In the genomic region with DNA sequence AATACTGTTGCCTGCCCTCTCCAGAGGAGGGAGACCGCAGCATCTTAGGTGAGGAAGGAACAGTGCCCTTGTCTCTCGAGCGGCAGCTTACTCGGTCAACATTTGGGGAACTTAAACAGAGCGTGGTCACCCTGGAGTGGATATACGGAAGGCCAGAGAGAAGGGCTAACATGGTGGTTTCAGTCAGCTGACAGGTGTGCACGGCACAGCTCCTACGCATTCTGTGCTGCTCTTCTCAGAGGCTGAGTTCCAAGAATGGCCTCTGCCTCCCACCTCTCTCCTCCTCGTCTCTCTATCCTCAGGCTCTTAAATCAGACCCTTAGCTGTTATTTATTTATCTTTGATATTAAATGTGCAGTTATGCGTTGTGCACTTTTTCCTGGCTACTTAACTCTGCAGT, we compare ENCODE assay signal across 26 mouse cellular contexts. TPM values are rescaled to one million over a fixed set of nuclear protein-coding genes. Genes with fewer than 3 reads are reported as not detected.
A peak's percentile ranks its signal among the peaks of the same experiment; 100 is the strongest.
DNase-seq lines count a peak whose midpoint lies in the region; ATAC-seq and TF ChIP-seq lines count a peak whose summit lies in the region.
"Had no signal": no experiment of that assay in that cellular context is flagged by ENCODE, and none has a peak within 500 bp of the region (broad histone marks: within the 10 kb centered on the region; RNA-seq: fewer than 3 reads in every experiment).

No protein-coding gene starts in this region.

- TF ChIP-seq CTCF in CH12.LX (conservative IDR thresholded peaks at IDR 0.05 in 1 of 2, IDR thresholded peaks at IDR 0.05 in 1 of 2; ENCODE audit: low read depth in 2 of 2, low read length in 2 of 2) = no peak

- no peak for TF ChIP-seq RAD21 in CH12.LX (IDR thresholded peaks at IDR 0.05; ENCODE audit: low read depth, low read length)

- no peaks in the 10 kb centered on the region for H3K27me3 ChIP-seq in kidney, embryonic 15.5 days
- H3K27me3 ChIP-seq in CH12.LX (replicated peaks) = no peaks in the 10 kb centered on the region
- H3K27me3 ChIP-seq: embryonic facial prominence, embryonic 12.5 days; embryonic facial prominence, embryonic 15.5 days; forebrain, embryonic 12.5 days; forebrain, embryonic 15.5 days; heart, embryonic 12.5 days; heart, embryonic 15.5 days; hindbrain, embryonic 15.5 days; Patski had no signal

- 62% methylated on average over 10 of the region's 10 CpGs for WGBS in kidney, embryonic 15.5 days

- no peak for TF ChIP-seq EP300 in CH12.LX (IDR thresholded peaks at IDR 0.05; ENCODE audit: low read length)

- no peak overlapping the region for H3K4me2 ChIP-seq in kidney, embryonic 15.5 days
- H3K4me2 ChIP-seq in CH12.LX (ENCODE audit: insufficient read depth, low read depth, poor library complexity, severe bottlenecking) = no peak overlapping the region
- H3K4me2 ChIP-seq: embryonic facial prominence, embryonic 12.5 days; embryonic facial prominence, embryonic 15.5 days; forebrain, embryonic 12.5 days; forebrain, embryonic 15.5 days; heart, embryonic 12.5 days; heart, embryonic 15.5 days; hindbrain, embryonic 15.5 days had no signal

- H3K4me1 ChIP-seq in kidney, embryonic 15.5 days = peaks cover 4% of the 10 kb centered on the region
- peaks cover 4 to 31% of the 10 kb centered on the region in 2 experiments for H3K4me1 ChIP-seq in CH12.LX (ENCODE audit: control insufficient read depth in 1 of 2, insufficient read depth in 2 of 2)
- H3K4me1 ChIP-seq: embryonic facial prominence, embryonic 12.5 days; embryonic facial prominence, embryonic 15.5 days; forebrain, embryonic 12.5 days; forebrain, embryonic 15.5 days; heart, embryonic 12.5 days; heart, embryonic 15.5 days; hindbrain, embryonic 15.5 days had no signal

- no peaks in the 10 kb centered on the region for H3K9me3 ChIP-seq in kidney, embryonic 15.5 days (replicated peaks)
- no peaks in the 10 kb centered on the region for H3K9me3 ChIP-seq in CH12.LX (replicated peaks; ENCODE audit: low read length)
- H3K9me3 ChIP-seq: embryonic facial prominence, embryonic 12.5 days; embryonic facial prominence, embryonic 15.5 days; forebrain, embryonic 12.5 days; forebrain, embryonic 15.5 days; G1E; heart, embryonic 12.5 days; heart, embryonic 15.5 days; hindbrain, embryonic 15.5 days had no signal

- H3K36me3 ChIP-seq in kidney, embryonic 15.5 days = peaks cover 52% of the 10 kb centered on the region
- H3K36me3 ChIP-seq in CH12.LX (replicated peaks in 1 of 2; ENCODE audit: control insufficient read depth in 1 of 2, insufficient read depth in 1 of 2, low read length in 1 of 2) = peaks cover 13 to 63% of the 10 kb centered on the region in 2 experiments

- in situ Hi-C loops in CH12.LX (cut with MboI; ENCODE audit: low pct_ligation_motif_present, low pct_unique_long_range_greater_than_20kb, low sequenced_read_pairs) = no loop called here

- H3K27ac ChIP-seq in kidney, embryonic 15.5 days = peak overlapping the region; percentile 66
- no peak overlapping the region for H3K27ac ChIP-seq in CH12.LX (ENCODE audit: insufficient read depth, low read depth)
- H3K27ac ChIP-seq: embryonic facial prominence, embryonic 12.5 days; embryonic facial prominence, embryonic 15.5 days; forebrain, embryonic 12.5 days; forebrain, embryonic 15.5 days; gastrocnemius, adult 2 months; heart, embryonic 15.5 days; hindbrain, embryonic 15.5 days had no signal

- dilution Hi-C loops in CH12.LX (cut with MboI; ENCODE audit: extremely low pct_ligation_motif_present, extremely low pct_unique_long_range_greater_than_20kb, low sequenced_read_pairs) = no loop called here

- H3K79me2 ChIP-seq in CH12.LX (replicated peaks; ENCODE audit: control insufficient read depth, extremely low read depth, insufficient read depth, poor library complexity, severe bottlenecking) = no peaks in the 10 kb centered on the region

- no peak overlapping the region for H3K4me3 ChIP-seq in kidney, embryonic 15.5 days (replicated peaks)
- no peak overlapping the region for H3K4me3 ChIP-seq in CH12.LX (replicated peaks in 1 of 3; ENCODE audit: low read depth in 2 of 3, low read length in 2 of 3, poor library complexity in 1 of 3)
- H3K4me3 ChIP-seq: embryonic facial prominence, embryonic 12.5 days; embryonic facial prominence, embryonic 15.5 days; forebrain, embryonic 12.5 days; forebrain, embryonic 15.5 days; gastrocnemius, adult 2 months; heart, embryonic 12.5 days; heart, embryonic 15.5 days; hindbrain, embryonic 15.5 days had no signal

- ATAC-seq in frontal cortex, adult (ENCODE audit: low TSS enrichment) = peak; percentile 59; the same call in 1 of the 2 replicates
- no peak for ATAC-seq in kidney, embryonic 15.5 days (replicated peaks; ENCODE audit: low FRiP score)
- ATAC-seq: forebrain, embryonic 15.5 days; Patski had no signal

- TF ChIP-seq POLR2A in CH12.LX (IDR thresholded peaks at IDR 0.05; ENCODE audit: low read depth, low read length) = no peak

- DNase-seq in frontal cortex, postnatal 36 days (ENCODE audit: low spot score in 2 of 2) = no peak
- DNase-seq in kidney, adult 9 months = no peak
- peak; percentile 16 for DNase-seq in CH12.LX (ENCODE audit: extremely low read depth)
- DNase-seq in heart, adult 18-20 months = no peak
- DNase-seq: adrenal gland, postnatal 10 days; adrenal gland, postnatal 36 days; cerebellum, adult 11 months; cerebellum, adult 2 months; cerebellum, adult 9-11 months; cerebellum, postnatal 25 days; gastrocnemius, adult 2 months; gastrocnemius, postnatal 14 days; heart, postnatal 10 days; heart, postnatal 36 days had no signal

- H3K9ac ChIP-seq in kidney, embryonic 15.5 days = no peak overlapping the region
- no peak overlapping the region for H3K9ac ChIP-seq in CH12.LX (ENCODE audit: insufficient read depth, low read depth)
- H3K9ac ChIP-seq: embryonic facial prominence, embryonic 12.5 days; embryonic facial prominence, embryonic 15.5 days; forebrain, embryonic 12.5 days; forebrain, embryonic 15.5 days; heart, embryonic 12.5 days; heart, embryonic 15.5 days; hindbrain, embryonic 15.5 days had no signal

TF ChIP-seq in CH12.LX, 34 proteins besides CTCF, POLR2A, EP300 and RAD21:
- TF ChIP-seq BHLHE40 (IDR thresholded peaks at IDR 0.05; ENCODE audit: low read depth, low read length) (peak; percentile 71), IRF4 (IDR thresholded peaks at IDR 0.05; ENCODE audit: low read depth, low read length) (0 out of 2 replicates have a peak, but pooled peaks have one; percentile 13), NELFE (IDR thresholded peaks at IDR 0.05; ENCODE audit: low read depth, low read length) (no peak)
TF ChIP-seq in CH12.LX: peak in this region for 2.

RNA-seq across cellular contexts. Expression of a gene that starts 41.9 kb away (rescaled TPM):
- 1.3 and 1.6 TPM in 2 replicates for polyA plus RNA-seq in kidney, embryonic 15.5 days (2015; fragmentation: Nextera tagmentation; extraction: Ambion mirVana)
- total RNA-seq in CH12.LX (2012; rRNA removed) (0.38 TPM in 2 replicates), CH12.LX (2014; rRNA removed) (0.15 and 0.23 TPM in 2 replicates)
- polyA plus RNA-seq in CH12.LX (2012; ENCODE audit: insufficient read length, low read depth) = 0.10 TPM in 1 of 2 replicates, not detected in the other
- total RNA-seq in heart, adult 18-20 months (2021) = under 1 TPM; 0.15 to 0.28 TPM

RNA-seq across cellular contexts. Expression of a gene that starts 52.9 kb away (rescaled TPM):
- 22.3 and 23.1 TPM in 2 replicates for polyA plus RNA-seq in kidney, embryonic 15.5 days (2015; fragmentation: Nextera tagmentation; extraction: Ambion mirVana)
- 6.2 and 6.3 TPM in 2 replicates for total RNA-seq in CH12.LX (2012; rRNA removed)
- 3.0 and 3.5 TPM in 2 replicates for total RNA-seq in CH12.LX (2014; rRNA removed)
- polyA plus RNA-seq in CH12.LX (2012; ENCODE audit: insufficient read length, low read depth) = 9.4 and 9.8 TPM in 2 replicates
- 10 to 100 TPM; 49.4 to 52.2 TPM for total RNA-seq in heart, adult 18-20 months (2021)

RNA-seq across cellular contexts. Expression of a gene that starts 59.0 kb away (rescaled TPM):
- polyA plus RNA-seq in kidney, embryonic 15.5 days (2015; fragmentation: Nextera tagmentation; extraction: Ambion mirVana) = 2.0 TPM in 1 of 2 replicates, not detected in the other
- total RNA-seq in CH12.LX (2012; rRNA removed) = 0.46 and 1.3 TPM in 2 replicates
- not detected in 2 replicates for total RNA-seq in CH12.LX (2014; rRNA removed)
- 0.97 and 6.0 TPM in 2 replicates for polyA plus RNA-seq in CH12.LX (2012; ENCODE audit: insufficient read length, low read depth)
- 100 to 1,000 TPM; 165 to 174 TPM for total RNA-seq in heart, adult 18-20 months (2021)
- polyA plus RNA-seq: embryonic facial prominence, embryonic 12.5 days; forebrain, embryonic 12.5 days; forebrain, embryonic 15.5 days; hindbrain, embryonic 11.5 days had no signal

Comparison
In these comparisons a context has a peak if more than half of its experiments do, and no peak if none do; other contexts are left out.
1. RNA of a gene that starts 52.9 kb away (total RNA-seq): 49.4 to 52.2 TPM in heart, adult 18-20 months; 3.0 to 6.3 TPM in CH12.LX; every median in the first group is over 4 times any median in the second.
2. RNA of a gene that starts 59.0 kb away (total RNA-seq): 165 to 174 TPM in heart, adult 18-20 months; 0.46 to 1.3 TPM in CH12.LX; every median in the first group is over 10 times any median in the second.